Mouse (Mus musculus): ENCODE data around the gene Nlrp9c. TPM values are rescaled to one million over a fixed set of nuclear protein-coding genes. Genes with fewer than 3 reads are reported as not detected.
"Not testable (repeated sequence)": the region's sequence is repeated elsewhere in the genome, so short reads cannot be mapped to it uniquely, and the experiment has no call there.

Nlrp9c gene
- not detected in 2 replicates for polyA plus RNA-seq (2014; fragmentation: Nextera tagmentation; extraction: Ambion mirVana)

- H3K4me2 ChIP-seq; H3K36me3 ChIP-seq (ENCODE audit: insufficient read depth); H3K9me3 ChIP-seq (ENCODE audit: low read depth, low read length); H3K9ac ChIP-seq; H3K27ac ChIP-seq (ENCODE audit: low read depth); H3K4me1 ChIP-seq (ENCODE audit: insufficient read depth); H3K27me3 ChIP-seq (ENCODE audit: insufficient read depth, low read length); H3K4me3 ChIP-seq (ENCODE audit: low read depth, low read length); ATAC-seq (ENCODE audit: insufficient read depth); DNase-seq: not testable (repeated sequence)
- 72% methylated on average over 2 of the region's 2 CpGs for WGBS
These were observed at the start of gene Nlrp9c for GRCm38 (mm10) chr7:26403600-26403999. Nlrp9c (minus strand) TSS chr7:26403700.

- no peak for TF ChIP-seq CTCF (IDR thresholded peaks at IDR 0.05; ENCODE audit: low read depth)
- Histone ChIP-seq H3K27ac (ENCODE audit: low read depth) (no peak within 1 kb of the TSS), H3K9ac (no peak within 1 kb of the TSS), H3K27me3 (ENCODE audit: insufficient read depth, low read length) (no peaks in the 10 kb centered on the region), H3K4me3 (ENCODE audit: low read depth, low read length) (no peak within 1 kb of the TSS), H3K4me2 (no peak within 1 kb of the TSS), H3K36me3 (ENCODE audit: insufficient read depth) (no peaks in the 10 kb centered on the region), H3K4me1 (ENCODE audit: insufficient read depth) (no peaks in the 10 kb centered on the region), H3K9me3 (ENCODE audit: low read depth, low read length) (no peaks in the 10 kb centered on the region)
- WGBS, result 84% methylated on average over 5 of the region's 5 CpGs
- no peak for ATAC-seq (ENCODE audit: insufficient read depth)
- DNase-seq, result no peak
These were observed 31.3 kb upstream of the Nlrp9c start, which contains the start of gene Nlrp4a for GRCm38 (mm10) chr7:26434813-26435212. Nlrp4a (plus strand) TSS chr7:26435113.

- not testable (repeated sequence) for H3K4me1 ChIP-seq (ENCODE audit: insufficient read depth); ATAC-seq (ENCODE audit: insufficient read depth); H3K27ac ChIP-seq (ENCODE audit: low read depth); H3K9me3 ChIP-seq (ENCODE audit: low read depth, low read length); H3K27me3 ChIP-seq (ENCODE audit: insufficient read depth, low read length); H3K4me2 ChIP-seq; H3K36me3 ChIP-seq (ENCODE audit: insufficient read depth); H3K4me3 ChIP-seq (ENCODE audit: low read depth, low read length); H3K9ac ChIP-seq; DNase-seq
- 77% methylated on average over 6 of the region's 6 CpGs for WGBS
These were observed 11.7 kb downstream of the Nlrp9c start for GRCm38 (mm10) chr7:26391811-26392210.

GRCm38 (mm10) chr7:26391137-26391536 lies 12.4 kb downstream of the Nlrp9c start:
- not testable (repeated sequence) for H3K9me3 ChIP-seq (ENCODE audit: low read depth, low read length); H3K4me3 ChIP-seq (ENCODE audit: low read depth, low read length); ATAC-seq (ENCODE audit: insufficient read depth); H3K9ac ChIP-seq; H3K27ac ChIP-seq (ENCODE audit: low read depth); H3K4me1 ChIP-seq (ENCODE audit: insufficient read depth); DNase-seq; H3K27me3 ChIP-seq (ENCODE audit: insufficient read depth, low read length); H3K4me2 ChIP-seq; H3K36me3 ChIP-seq (ENCODE audit: insufficient read depth)
- 72% methylated on average over 2 of the region's 2 CpGs for WGBS

GRCm38 (mm10) chr7:26386691-26387090 lies 16.8 kb downstream of the Nlrp9c start:
- not testable (repeated sequence) for H3K27ac ChIP-seq (ENCODE audit: low read depth); H3K27me3 ChIP-seq (ENCODE audit: insufficient read depth, low read length); ATAC-seq (ENCODE audit: insufficient read depth); H3K4me3 ChIP-seq (ENCODE audit: low read depth, low read length); H3K9ac ChIP-seq; H3K36me3 ChIP-seq (ENCODE audit: insufficient read depth); H3K4me1 ChIP-seq (ENCODE audit: insufficient read depth); H3K4me2 ChIP-seq; H3K9me3 ChIP-seq (ENCODE audit: low read depth, low read length); DNase-seq
- WGBS, result 71% methylated on average over 5 of the region's 5 CpGs

GRCm38 (mm10) chr7:26380807-26381206 lies 22.7 kb downstream of the Nlrp9c start:
- Histone ChIP-seq H3K27me3 (ENCODE audit: insufficient read depth, low read length) (no peaks in the 10 kb centered on the region), H3K36me3 (ENCODE audit: insufficient read depth) (no peaks in the 10 kb centered on the region), H3K4me2 (no peak overlapping the region), H3K4me1 (ENCODE audit: insufficient read depth) (no peaks in the 10 kb centered on the region), H3K9me3 (ENCODE audit: low read depth, low read length) (no peaks in the 10 kb centered on the region), H3K9ac (no peak overlapping the region), H3K27ac (ENCODE audit: low read depth) (no peak overlapping the region), H3K4me3 (ENCODE audit: low read depth, low read length) (no peak overlapping the region)
- TF ChIP-seq CTCF (IDR thresholded peaks at IDR 0.05; ENCODE audit: low read depth), result no peak
- WGBS, result 95% methylated on average over 1 of the region's 1 CpGs
- DNase-seq (no peak), ATAC-seq (ENCODE audit: insufficient read depth) (no peak)

GRCm38 (mm10) chr7:26373221-26373620 lies 30.3 kb downstream of the Nlrp9c start:
- not testable (repeated sequence) for H3K27me3 ChIP-seq (ENCODE audit: insufficient read depth, low read length); ATAC-seq (ENCODE audit: insufficient read depth); H3K4me3 ChIP-seq (ENCODE audit: low read depth, low read length); H3K9ac ChIP-seq; H3K9me3 ChIP-seq (ENCODE audit: low read depth, low read length); H3K36me3 ChIP-seq (ENCODE audit: insufficient read depth); H3K27ac ChIP-seq (ENCODE audit: low read depth); H3K4me1 ChIP-seq (ENCODE audit: insufficient read depth); DNase-seq; H3K4me2 ChIP-seq
- 85% methylated on average over 5 of the region's 5 CpGs for WGBS

- H3K9me3 ChIP-seq (ENCODE audit: low read depth, low read length); H3K27me3 ChIP-seq (ENCODE audit: insufficient read depth, low read length); DNase-seq; H3K9ac ChIP-seq; ATAC-seq (ENCODE audit: insufficient read depth); H3K4me3 ChIP-seq (ENCODE audit: low read depth, low read length); H3K4me1 ChIP-seq (ENCODE audit: insufficient read depth); H3K36me3 ChIP-seq (ENCODE audit: insufficient read depth); H3K27ac ChIP-seq (ENCODE audit: low read depth); H3K4me2 ChIP-seq: not testable (repeated sequence)
- 71% methylated on average over 5 of the region's 6 CpGs for WGBS
These were observed 46.8 kb downstream of the Nlrp9c start for GRCm38 (mm10) chr7:26356719-26357118.

GRCm38 (mm10) chr7:26352258-26352657 lies 51.2 kb downstream of the Nlrp9c start:
- not testable (repeated sequence) for H3K27ac ChIP-seq (ENCODE audit: low read depth); H3K4me1 ChIP-seq (ENCODE audit: insufficient read depth); H3K36me3 ChIP-seq (ENCODE audit: insufficient read depth); H3K9ac ChIP-seq; H3K9me3 ChIP-seq (ENCODE audit: low read depth, low read length); DNase-seq; ATAC-seq (ENCODE audit: insufficient read depth); H3K4me2 ChIP-seq; H3K4me3 ChIP-seq (ENCODE audit: low read depth, low read length); H3K27me3 ChIP-seq (ENCODE audit: insufficient read depth, low read length)
- WGBS, result 74% methylated on average over 2 of the region's 3 CpGs

GRCm38 (mm10) chr7:26350177-26350576 lies 53.3 kb downstream of the Nlrp9c start:
- H3K4me1 ChIP-seq (ENCODE audit: insufficient read depth); H3K36me3 ChIP-seq (ENCODE audit: insufficient read depth); H3K9me3 ChIP-seq (ENCODE audit: low read depth, low read length); H3K27ac ChIP-seq (ENCODE audit: low read depth); DNase-seq; H3K27me3 ChIP-seq (ENCODE audit: insufficient read depth, low read length); H3K4me2 ChIP-seq; H3K9ac ChIP-seq; ATAC-seq (ENCODE audit: insufficient read depth); H3K4me3 ChIP-seq (ENCODE audit: low read depth, low read length): not testable (repeated sequence)

GRCm38 (mm10) chr7:26320361-26320760 lies 83.1 kb downstream of the Nlrp9c start:
- not testable (repeated sequence) for ATAC-seq (ENCODE audit: insufficient read depth); H3K27ac ChIP-seq (ENCODE audit: low read depth); DNase-seq; H3K4me1 ChIP-seq (ENCODE audit: insufficient read depth); H3K4me3 ChIP-seq (ENCODE audit: low read depth, low read length); H3K4me2 ChIP-seq; H3K9me3 ChIP-seq (ENCODE audit: low read depth, low read length); H3K27me3 ChIP-seq (ENCODE audit: insufficient read depth, low read length); H3K9ac ChIP-seq; H3K36me3 ChIP-seq (ENCODE audit: insufficient read depth)
- 63% methylated on average over 3 of the region's 3 CpGs for WGBS

Measured in lung, embryonic 14.5 days (tissue).